Mouse (Mus musculus): ENCODE measurements around the gene Calm3.

The Calm3 gene

GRCm38 (mm10) chr7:16916342-16917265, 7.3 kb downstream of the Calm3 start:
- intact Hi-C loops (cut with DNase I), result no loop called here

GRCm38 (mm10) chr7:16915461-16916340, 8.2 kb downstream of the Calm3 start:
- intact Hi-C loops (cut with DNase I), result no loop called here

GRCm38 (mm10) chr7:16914453-16915343, 9.2 kb downstream of the Calm3 start:
- intact Hi-C loops (cut with DNase I), result loop anchor here (5.0 kb wide), 1 partner anchor 42 kb away; no protein-coding TSS in a partner anchor

GRCm38 (mm10) chr7:16913806-16914452, 10.0 kb downstream of the Calm3 start:
- intact Hi-C loops (cut with DNase I), result loop anchor here (1.0 to 5.0 kb wide), 2 partner anchors 18 to 42 kb away; no protein-coding TSS in a partner anchor

GRCm38 (mm10) chr7:16912360-16912759, 11.6 kb downstream of the Calm3 start:
- intact Hi-C loops (cut with DNase I), result loop anchor here (5.0 kb wide), 1 partner anchor 40 kb away; no protein-coding TSS in a partner anchor

GRCm38 (mm10) chr7:16911904-16912303, 12.0 kb downstream of the Calm3 start:
- intact Hi-C loops (cut with DNase I), result loop anchor here (5.0 kb wide), 1 partner anchor 40 kb away; no protein-coding TSS in a partner anchor

- intact Hi-C loops (cut with DNase I), result loop anchor here (5.0 kb wide), 1 partner anchor 38 kb away; no protein-coding TSS in a partner anchor
Observed at GRCm38 (mm10) chr7:16909909-16910308, 14.0 kb downstream of the Calm3 start.

- intact Hi-C loops (cut with DNase I), result no loop called here
Observed at GRCm38 (mm10) chr7:16908859-16909258, 15.1 kb downstream of the Calm3 start.

- intact Hi-C loops (cut with DNase I), result no loop called here
Observed at GRCm38 (mm10) chr7:16908367-16908766, 15.5 kb downstream of the Calm3 start.

GRCm38 (mm10) chr7:16907842-16908241, 16.1 kb downstream of the Calm3 start:
- intact Hi-C loops (cut with DNase I), result no loop called here

GRCm38 (mm10) chr7:16906889-16907559, 16.9 kb downstream of the Calm3 start:
- intact Hi-C loops (cut with DNase I), result no loop called here

GRCm38 (mm10) chr7:16906281-16906680, 17.6 kb downstream of the Calm3 start, which contains the start of gene Ptgir:
Ptgir (plus strand) TSS chr7:16906490.
- intact Hi-C loops (cut with DNase I), result no loop called here

- intact Hi-C loops (cut with DNase I), result no loop called here
Observed at GRCm38 (mm10) chr7:16905491-16906021, 18.4 kb downstream of the Calm3 start.

- intact Hi-C loops (cut with DNase I), result no loop called here
Observed at GRCm38 (mm10) chr7:16904120-16904675, 19.7 kb downstream of the Calm3 start.

- intact Hi-C loops (cut with DNase I), result no loop called here
Observed at GRCm38 (mm10) chr7:16903439-16903955, 20.4 kb downstream of the Calm3 start.

- intact Hi-C loops (cut with DNase I), result no loop called here
Observed at GRCm38 (mm10) chr7:16900526-16900925, 23.4 kb downstream of the Calm3 start.

- intact Hi-C loops (cut with DNase I), result loop anchor here (5.0 kb wide), 1 partner anchor 33 kb away; no protein-coding TSS in a partner anchor
Observed at GRCm38 (mm10) chr7:16895511-16895910, 28.4 kb downstream of the Calm3 start.

- intact Hi-C loops (cut with DNase I), result loop anchor here (5.0 kb wide), 1 partner anchor 33 kb away; no protein-coding TSS in a partner anchor
Observed at GRCm38 (mm10) chr7:16895000-16895399, 28.9 kb downstream of the Calm3 start.

Measured in adrenal gland (tissue).